Mouse (Mus musculus) retina, postnatal 7 days (tissue): ENCODE results near the gene Acp1.

ENCODE experiments used
- DNase-seq: peaks from one replicate; pipeline ENCODE4 v3.0.0-alpha.2; 2012; ENCODE audit warnings: low read depth, low spot score

Gene Acp1

GRCm38 (mm10) chr12:30911261-30912047 is at the start of gene Acp1, which contains the start of gene Sh3yl1:
TSS of gene Acp1 (minus strand) at chr12:30911589.
TSS of gene Sh3yl1 (plus strand) at chr12:30911668.
- DNase-seq = peak; percentile 90

DNA sequence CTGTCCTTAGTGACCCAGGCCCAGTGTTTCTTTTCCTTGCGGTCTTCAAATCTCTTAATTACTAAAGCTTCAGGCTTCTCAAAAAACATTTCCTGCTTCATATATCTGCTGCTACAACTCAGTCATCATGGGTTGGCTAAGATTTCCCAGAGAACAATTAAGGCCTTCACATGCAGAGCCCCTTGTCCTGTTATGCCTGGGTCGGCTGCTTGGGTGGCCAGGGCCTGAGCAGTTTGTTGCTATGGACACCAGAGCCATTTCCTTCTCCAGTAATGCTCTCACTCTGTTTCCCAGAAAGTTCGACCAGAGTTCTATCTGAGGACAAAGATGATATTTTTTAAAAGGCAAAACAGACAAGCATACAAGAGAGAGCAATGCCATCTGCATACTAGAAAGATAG is 32.8 kb upstream of the Acp1 start:
- DNase-seq = no peak

GRCm38 (mm10) chr12:30943057-30943986 is 31.9 kb upstream of the Acp1 start:
- DNase-seq = no peak

DNA sequence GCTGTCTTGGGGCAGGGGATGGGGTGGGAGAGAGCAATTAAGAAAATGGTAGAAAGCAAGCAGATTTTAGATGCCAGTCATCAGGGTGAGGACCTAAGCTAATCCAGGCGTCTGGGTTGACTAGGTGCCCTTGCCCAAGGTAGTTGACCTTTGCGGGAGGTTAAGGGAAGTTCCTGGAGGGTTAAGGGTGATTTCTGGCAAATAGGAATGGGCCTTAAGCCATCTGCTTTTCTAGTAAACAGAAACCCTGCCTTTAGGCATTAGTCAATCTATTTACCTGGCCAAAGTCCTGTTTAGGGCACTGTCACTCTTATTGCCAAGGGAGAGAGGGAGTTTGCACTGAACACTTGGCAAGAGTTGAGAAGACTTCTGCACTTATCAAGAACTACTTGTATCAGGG is 25.5 kb upstream of the Acp1 start:
- DNase-seq = no peak

DNA sequence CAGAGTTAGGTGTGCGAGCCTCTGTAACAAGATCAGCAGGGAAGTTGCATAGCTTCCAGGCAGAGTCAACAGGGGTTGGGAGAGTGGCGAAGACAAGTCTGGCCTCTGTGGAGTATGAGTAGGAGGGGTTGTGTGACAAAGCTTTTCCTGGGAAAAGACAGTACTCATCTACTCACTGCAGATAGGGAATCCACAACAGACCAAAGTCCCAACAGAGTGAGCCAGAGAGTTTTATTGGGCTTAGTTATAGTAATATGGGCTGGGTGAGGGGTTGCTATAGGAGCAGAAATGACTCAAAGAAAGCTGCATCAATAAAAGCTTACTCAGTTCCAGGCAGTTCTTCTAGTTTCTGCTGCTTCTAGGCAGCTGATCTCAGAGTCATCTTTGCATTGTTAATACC is 21.9 kb upstream of the Acp1 start:
- no peak for DNase-seq

DNA sequence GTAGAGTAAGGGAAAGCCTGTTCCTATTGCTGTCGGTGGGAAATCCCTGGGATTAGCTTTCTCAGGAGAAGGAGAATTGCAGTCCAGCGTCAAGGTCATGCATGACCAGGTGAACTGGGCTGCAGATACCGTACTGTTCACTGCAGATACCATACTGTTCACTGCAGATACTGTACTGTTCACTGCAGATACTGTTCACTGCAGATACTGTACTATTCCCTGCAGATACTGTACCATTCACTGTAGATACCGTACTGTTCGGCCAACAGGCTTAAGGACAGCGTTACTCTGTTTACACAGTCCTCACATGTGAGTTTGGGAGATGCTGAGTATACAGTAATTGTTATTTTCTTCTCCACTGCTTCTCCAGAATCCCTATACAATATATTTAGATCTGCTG is 16.8 kb upstream of the Acp1 start:
- no peak for DNase-seq

DNA sequence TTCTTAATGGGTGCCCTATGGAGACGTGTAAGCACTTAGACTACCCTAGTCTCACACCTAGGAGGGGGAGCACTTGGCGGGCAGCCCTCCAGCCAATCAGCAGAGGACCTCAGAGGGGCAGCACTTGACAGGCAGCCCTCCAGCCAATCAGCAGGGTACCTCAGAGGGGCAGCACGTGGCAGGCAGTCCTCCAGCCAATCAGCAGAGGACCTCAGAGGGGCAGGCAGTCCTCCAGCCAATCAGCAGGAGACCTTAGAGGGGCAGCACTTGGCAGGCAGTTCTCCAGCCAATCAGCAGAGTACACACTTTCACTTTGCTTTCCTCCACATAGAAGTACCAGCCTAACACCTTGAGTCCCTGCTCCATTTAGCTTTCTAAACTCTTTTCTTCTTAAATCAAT is 11.0 kb upstream of the Acp1 start:
- DNase-seq = no peak

DNA sequence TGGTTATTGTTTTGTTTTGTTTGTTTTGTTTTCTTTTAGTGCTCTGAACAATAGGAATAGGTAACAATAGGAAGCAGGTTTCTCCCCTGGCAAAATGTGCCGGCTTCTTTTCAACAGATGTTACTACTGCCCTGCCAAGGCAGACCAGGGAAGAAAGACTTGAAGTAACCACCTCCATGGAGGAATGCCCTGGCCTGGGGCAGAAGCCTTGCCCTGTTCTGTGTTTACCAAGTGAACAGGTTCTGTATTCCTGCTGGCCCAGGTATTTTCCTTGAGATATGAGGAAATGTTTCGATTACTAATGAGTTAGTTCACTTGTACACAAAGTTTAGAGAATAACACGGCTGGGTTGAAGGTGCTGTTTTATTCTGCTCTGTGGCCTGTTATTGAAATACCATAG is 1.5 kb upstream of the Acp1 start:
- DNase-seq = no peak

- DNase-seq = no peak
These were observed 626 bp upstream of the Acp1 start for GRCm38 (mm10) chr12:30912048-30912381.

GRCm38 (mm10) chr12:30910860-30911259 is 529 bp downstream of the Acp1 start:
- no peak for DNase-seq

- DNase-seq = no peak
These were observed 1.5 kb downstream of the Acp1 start for GRCm38 (mm10) chr12:30909881-30910280.

GRCm38 (mm10) chr12:30908658-30909057 is 2.7 kb downstream of the Acp1 start:
- DNase-seq = no peak

DNA sequence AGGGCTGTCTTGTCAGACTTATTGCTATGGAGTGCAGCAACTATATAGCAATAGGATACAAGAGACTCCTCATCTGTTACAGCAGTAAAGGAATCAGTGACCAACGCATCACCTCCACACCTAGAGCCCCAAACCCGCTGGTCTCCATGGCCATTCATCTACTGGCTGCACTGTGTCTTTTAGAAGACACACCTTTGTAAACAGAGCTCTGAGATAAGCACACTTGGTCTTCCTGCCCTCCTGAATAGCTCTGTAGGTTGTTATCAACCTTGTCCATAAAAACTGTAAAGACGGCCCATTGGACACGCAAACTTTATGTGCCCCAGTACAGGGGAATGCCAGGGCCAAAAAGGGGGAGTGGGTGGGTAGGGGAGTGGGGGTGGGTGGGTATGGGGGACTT is 14.3 kb downstream of the Acp1 start:
- DNase-seq = no peak

DNA sequence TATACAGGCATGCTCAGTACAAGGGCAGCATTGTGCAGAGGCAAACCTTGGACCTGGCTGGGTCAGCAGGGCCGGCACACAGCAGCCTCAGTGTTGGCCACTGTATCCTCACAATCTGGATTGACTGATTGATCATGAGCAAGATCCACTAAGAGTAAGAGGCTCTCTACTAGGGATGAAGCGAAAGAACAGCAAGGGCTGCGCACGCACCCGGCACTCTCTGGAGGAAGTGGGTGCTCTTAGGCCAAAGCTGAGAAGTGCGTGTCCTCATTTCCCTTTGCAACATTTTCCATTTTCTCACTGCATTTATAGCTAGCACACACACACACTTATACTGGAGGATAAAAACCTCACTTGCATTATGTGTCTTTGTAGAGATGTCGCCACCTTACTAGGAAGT is 20.0 kb downstream of the Acp1 start:
- no peak for DNase-seq

- DNase-seq = peak; percentile 42
These were observed 21.3 kb downstream of the Acp1 start for GRCm38 (mm10) chr12:30890067-30890466.

- DNase-seq = no peak
These were observed 23.4 kb downstream of the Acp1 start for GRCm38 (mm10) chr12:30888003-30888402.

- DNase-seq = no peak
These were observed 25.5 kb downstream of the Acp1 start for GRCm38 (mm10) chr12:30885891-30886290.

- DNase-seq = no peak
These were observed 26.7 kb downstream of the Acp1 start for GRCm38 (mm10) chr12:30884622-30885230.

- no peak for DNase-seq
These were observed 27.3 kb downstream of the Acp1 start, which contains the start of gene Alkal2 for GRCm38 (mm10) chr12:30883986-30884621. TSS of gene Alkal2 (plus strand) at chr12:30884322.

DNA sequence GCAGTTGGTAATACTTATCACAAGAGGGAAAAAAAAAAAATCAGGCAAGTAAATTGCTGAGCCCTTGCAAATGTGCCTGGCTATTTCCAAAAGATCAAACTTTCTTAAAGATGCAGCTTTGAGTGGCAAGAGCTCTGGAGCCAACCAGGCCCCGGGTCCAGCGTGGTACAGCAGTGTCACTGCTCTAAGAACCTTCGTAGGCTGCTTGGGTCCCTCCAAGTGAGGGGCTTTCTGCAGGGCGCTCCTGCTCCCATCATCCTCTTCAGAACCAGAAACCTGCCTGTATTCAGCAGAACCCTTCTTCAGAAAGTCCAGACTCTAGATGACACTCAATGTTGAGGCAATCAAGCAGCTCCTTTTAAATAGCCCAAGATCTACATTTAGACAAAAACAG is 27.8 kb downstream of the Acp1 start:
- no peak for DNase-seq

GRCm38 (mm10) chr12:30879447-30879846 is 31.9 kb downstream of the Acp1 start:
- DNase-seq = no peak

DNA sequence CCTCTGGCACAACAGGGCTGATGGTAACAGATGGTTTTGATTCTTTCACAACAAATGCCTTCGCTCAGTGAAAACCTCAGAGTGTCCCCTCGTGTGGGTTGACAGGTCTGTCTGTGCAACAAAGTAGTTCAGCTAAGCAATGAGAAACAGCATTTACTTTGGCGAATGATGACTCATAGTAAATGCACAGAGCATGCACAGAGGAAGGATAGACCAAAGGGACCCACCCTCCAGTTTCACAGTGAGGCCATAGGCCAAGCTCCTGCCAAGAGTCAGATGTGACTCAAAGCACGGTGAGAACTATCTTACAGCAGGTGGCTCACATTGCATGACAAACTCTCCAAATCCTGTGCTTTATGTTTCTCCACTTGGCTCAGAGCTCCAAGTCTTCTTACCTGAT is 45.6 kb downstream of the Acp1 start:
- DNase-seq = no peak
